In the genomic region with DNA sequence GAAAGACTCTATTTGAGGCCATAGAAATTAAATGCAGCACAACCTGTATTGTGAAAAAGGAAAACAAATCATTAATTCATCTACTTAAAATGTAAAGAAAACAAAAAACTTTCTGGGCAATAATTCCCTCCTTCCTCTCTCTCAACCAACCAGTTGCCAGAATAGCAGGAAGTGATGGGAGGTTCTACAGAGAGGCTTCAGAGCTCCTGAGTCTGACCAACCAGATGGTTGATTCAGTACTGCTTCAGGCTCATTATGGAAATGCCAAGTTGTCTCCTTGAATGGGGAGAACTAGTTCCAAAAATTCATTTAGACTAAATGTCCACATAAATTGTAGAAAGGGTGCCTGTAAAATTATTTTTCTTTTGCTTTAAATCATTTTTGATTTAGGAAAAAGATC, we compare ENCODE assay signal across 22 mouse cellular contexts.
DNase-seq lines count a peak whose midpoint lies in the region; ATAC-seq and TF ChIP-seq lines count a peak whose summit lies in the region.
"Had no signal": no experiment of that assay in that cellular context is flagged by ENCODE, and none has a peak within 500 bp of the region (broad histone marks: within the 10 kb centered on the region; RNA-seq: fewer than 3 reads in every experiment).

No protein-coding gene starts in this region.

- H3K36me3 ChIP-seq in forebrain, embryonic 14.5 days (ENCODE audit: control insufficient read depth, insufficient read depth, low read length), result no peaks in the 10 kb centered on the region
- no peaks in the 10 kb centered on the region for H3K36me3 ChIP-seq in forebrain, embryonic 10.5 days (replicated peaks)
- no peaks in the 10 kb centered on the region for H3K36me3 ChIP-seq in forebrain, embryonic 16.5 days (ENCODE audit: control insufficient read depth, insufficient read depth)
- no peaks in the 10 kb centered on the region for H3K36me3 ChIP-seq in forebrain, embryonic 12.5 days (replicated peaks)
- no peaks in the 10 kb centered on the region for H3K36me3 ChIP-seq in hindbrain, embryonic 14.5 days (replicated peaks; ENCODE audit: control insufficient read depth, insufficient read depth)
- no peaks in the 10 kb centered on the region for H3K36me3 ChIP-seq in hindbrain, embryonic 11.5 days (ENCODE audit: control insufficient read depth, insufficient read depth, low read length)
- no peaks in the 10 kb centered on the region for H3K36me3 ChIP-seq in heart, embryonic 12.5 days
- H3K36me3 ChIP-seq: embryonic facial prominence, embryonic 13.5 days; embryonic facial prominence, embryonic 15.5 days had no signal

- no peaks in the 10 kb centered on the region for H3K9me3 ChIP-seq in forebrain, embryonic 14.5 days (replicated peaks; ENCODE audit: control insufficient read depth, low read length)
- peaks cover 6% of the 10 kb centered on the region; the same call in 1 of the 2 replicates for H3K9me3 ChIP-seq in forebrain, embryonic 10.5 days
- H3K9me3 ChIP-seq in forebrain, embryonic 16.5 days (ENCODE audit: control insufficient read depth, low read length), result no peaks in the 10 kb centered on the region
- H3K9me3 ChIP-seq in forebrain, embryonic 12.5 days, result no peaks in the 10 kb centered on the region
- H3K9me3 ChIP-seq in hindbrain, embryonic 14.5 days (ENCODE audit: control insufficient read depth, low read length), result no peaks in the 10 kb centered on the region
- no peaks in the 10 kb centered on the region for H3K9me3 ChIP-seq in hindbrain, embryonic 11.5 days (ENCODE audit: control insufficient read depth, low read length)
- H3K9me3 ChIP-seq in heart, embryonic 12.5 days (replicated peaks), result peaks cover 5% of the 10 kb centered on the region; the same call in 1 of the 2 replicates
- H3K9me3 ChIP-seq: embryonic facial prominence, embryonic 13.5 days; embryonic facial prominence, embryonic 15.5 days had no signal

- H3K27me3 ChIP-seq in forebrain, embryonic 14.5 days (replicated peaks; ENCODE audit: control insufficient read depth, insufficient read depth, low read length), result no peaks in the 10 kb centered on the region
- no peaks in the 10 kb centered on the region for H3K27me3 ChIP-seq in forebrain, embryonic 10.5 days (ENCODE audit: poor library complexity, severe bottlenecking)
- H3K27me3 ChIP-seq in forebrain, embryonic 16.5 days (replicated peaks; ENCODE audit: control insufficient read depth, insufficient read depth, low read length), result no peaks in the 10 kb centered on the region
- no peaks in the 10 kb centered on the region for H3K27me3 ChIP-seq in forebrain, embryonic 12.5 days
- H3K27me3 ChIP-seq in hindbrain, embryonic 14.5 days (ENCODE audit: control insufficient read depth, insufficient read depth, low read length), result no peaks in the 10 kb centered on the region
- no peaks in the 10 kb centered on the region for H3K27me3 ChIP-seq in hindbrain, embryonic 11.5 days (ENCODE audit: control insufficient read depth, insufficient read depth, low read length)
- H3K27me3 ChIP-seq in heart, embryonic 12.5 days (replicated peaks), result no peaks in the 10 kb centered on the region
- H3K27me3 ChIP-seq: embryonic facial prominence, embryonic 13.5 days; embryonic facial prominence, embryonic 15.5 days had no signal

- no peak overlapping the region for H3K4me3 ChIP-seq in forebrain, embryonic 14.5 days (ENCODE audit: low read depth, low read length)
- no peak overlapping the region for H3K4me3 ChIP-seq in forebrain, embryonic 10.5 days
- no peak overlapping the region for H3K4me3 ChIP-seq in forebrain, embryonic 16.5 days (replicated peaks; ENCODE audit: low read length)
- no peak overlapping the region for H3K4me3 ChIP-seq in forebrain, embryonic 12.5 days (replicated peaks)
- H3K4me3 ChIP-seq in hindbrain, embryonic 14.5 days (replicated peaks; ENCODE audit: low read length), result no peak overlapping the region
- H3K4me3 ChIP-seq in hindbrain, embryonic 11.5 days (ENCODE audit: low read depth, low read length), result no peak overlapping the region
- H3K4me3 ChIP-seq in heart, embryonic 12.5 days, result no peak overlapping the region
- H3K4me3 ChIP-seq: embryonic facial prominence, embryonic 13.5 days; embryonic facial prominence, embryonic 15.5 days; erythroblast, embryonic 14.5 days; gastrocnemius, adult 2 months had no signal

- peak; percentile 55; the same call in 1 of the 2 replicates for ATAC-seq in forebrain, embryonic 14.5 days
- ATAC-seq in forebrain, embryonic 16.5 days, result peak; percentile 67; the same call in 1 of the 2 replicates
- no peak for ATAC-seq in forebrain, embryonic 12.5 days (ENCODE audit: low FRiP score)
- ATAC-seq in hindbrain, embryonic 14.5 days (ENCODE audit: low FRiP score), result no peak
- ATAC-seq in hindbrain, embryonic 11.5 days (ENCODE audit: low FRiP score), result no peak
- no peak for ATAC-seq in heart, embryonic 12.5 days (ENCODE audit: insufficient number of reproducible peaks, low FRiP score)

- no peak overlapping the region for H3K4me2 ChIP-seq in forebrain, embryonic 14.5 days (ENCODE audit: low read length)
- no peak overlapping the region for H3K4me2 ChIP-seq in forebrain, embryonic 16.5 days (ENCODE audit: low read length)
- no peak overlapping the region for H3K4me2 ChIP-seq in forebrain, embryonic 12.5 days
- H3K4me2 ChIP-seq in hindbrain, embryonic 14.5 days (replicated peaks), result no peak overlapping the region
- H3K4me2 ChIP-seq in hindbrain, embryonic 11.5 days (replicated peaks; ENCODE audit: low read depth, low read length), result no peak overlapping the region
- no peak overlapping the region for H3K4me2 ChIP-seq in heart, embryonic 12.5 days
- H3K4me2 ChIP-seq: embryonic facial prominence, embryonic 13.5 days; embryonic facial prominence, embryonic 15.5 days had no signal

- peak; percentile 15 for DNase-seq in forebrain, embryonic 14.5 days (ENCODE audit: low spot score)
- DNase-seq in forebrain, embryonic 10.5 days (ENCODE audit: extremely low spot score, low spot score), result no peak
- DNase-seq in hindbrain, embryonic 14.5 days (ENCODE audit: low spot score), result peak; percentile 17
- no peak for DNase-seq in hindbrain, embryonic 11.5 days (ENCODE audit: low spot score)
- DNase-seq in brain, embryonic 14.5 days (ENCODE audit: low read depth), result peak; percentile 25
- DNase-seq: adrenal gland, adult 2 months; adrenal gland, postnatal 10 days; adrenal gland, postnatal 25 days; cerebellum, adult 11 months; cerebellum, adult 18-20 months; cerebellum, adult 8-10 months; cerebellum, adult 9-11 months; cerebellum, postnatal 14 days; cerebellum, postnatal 36 days; embryo, embryonic 11 days; gastrocnemius, adult 2 months had no signal

- no peaks in the 10 kb centered on the region for H3K4me1 ChIP-seq in forebrain, embryonic 14.5 days (ENCODE audit: control insufficient read depth, insufficient read depth, low read length)
- no peaks in the 10 kb centered on the region for H3K4me1 ChIP-seq in forebrain, embryonic 10.5 days
- no peaks in the 10 kb centered on the region for H3K4me1 ChIP-seq in forebrain, embryonic 16.5 days (replicated peaks; ENCODE audit: control insufficient read depth, insufficient read depth, low read length)
- H3K4me1 ChIP-seq in forebrain, embryonic 12.5 days, result no peaks in the 10 kb centered on the region
- H3K4me1 ChIP-seq in hindbrain, embryonic 14.5 days (replicated peaks; ENCODE audit: control insufficient read depth, insufficient read depth, low read length), result no peaks in the 10 kb centered on the region
- H3K4me1 ChIP-seq in hindbrain, embryonic 11.5 days (replicated peaks; ENCODE audit: control insufficient read depth, insufficient read depth, low read length), result no peaks in the 10 kb centered on the region
- H3K4me1 ChIP-seq in heart, embryonic 12.5 days (replicated peaks), result no peaks in the 10 kb centered on the region
- H3K4me1 ChIP-seq: embryonic facial prominence, embryonic 13.5 days; embryonic facial prominence, embryonic 15.5 days had no signal

- H3K27ac ChIP-seq in forebrain, embryonic 14.5 days (ENCODE audit: low read depth, low read length), result no peak overlapping the region
- H3K27ac ChIP-seq in forebrain, embryonic 10.5 days, result no peak overlapping the region
- no peak overlapping the region for H3K27ac ChIP-seq in forebrain, embryonic 16.5 days (ENCODE audit: low read length)
- no peak overlapping the region for H3K27ac ChIP-seq in forebrain, embryonic 12.5 days
- no peak overlapping the region for H3K27ac ChIP-seq in hindbrain, embryonic 14.5 days
- no peak overlapping the region for H3K27ac ChIP-seq in hindbrain, embryonic 11.5 days (ENCODE audit: low read depth, low read length)
- no peak overlapping the region for H3K27ac ChIP-seq in heart, embryonic 12.5 days (ENCODE audit: poor library complexity, severe bottlenecking)
- H3K27ac ChIP-seq: embryonic facial prominence, embryonic 13.5 days; embryonic facial prominence, embryonic 15.5 days; gastrocnemius, adult 2 months had no signal

- no peak overlapping the region for H3K9ac ChIP-seq in forebrain, embryonic 14.5 days (ENCODE audit: low read length)
- H3K9ac ChIP-seq in forebrain, embryonic 16.5 days (replicated peaks; ENCODE audit: low read depth, low read length), result no peak overlapping the region
- H3K9ac ChIP-seq in forebrain, embryonic 12.5 days, result no peak overlapping the region
- H3K9ac ChIP-seq in hindbrain, embryonic 14.5 days, result no peak overlapping the region
- no peak overlapping the region for H3K9ac ChIP-seq in hindbrain, embryonic 11.5 days (ENCODE audit: low read depth, low read length)
- no peak overlapping the region for H3K9ac ChIP-seq in heart, embryonic 12.5 days
- H3K9ac ChIP-seq: embryonic facial prominence, embryonic 13.5 days; embryonic facial prominence, embryonic 15.5 days had no signal

- no peak for TF ChIP-seq POLR2A in brain, embryonic 14.5 days (IDR thresholded peaks at IDR 0.05; ENCODE audit: borderline replicate concordance, extremely low read depth, insufficient read depth, insufficient read length, poor library complexity, severe bottlenecking)

- no peak for TF ChIP-seq CTCF in brain, embryonic 14.5 days (IDR thresholded peaks at IDR 0.05; ENCODE audit: borderline replicate concordance, extremely low read depth, insufficient read depth, insufficient read length)

Comparison
In these comparisons a context has a peak if more than half of its experiments do, and no peak if none do; other contexts are left out.
1. ATAC-seq: peak in forebrain, embryonic 14.5 days (single experiment) and forebrain, embryonic 16.5 days (single experiment); none in forebrain, embryonic 12.5 days (single experiment), hindbrain, embryonic 14.5 days (single experiment), hindbrain, embryonic 11.5 days (single experiment) and heart, embryonic 12.5 days (single experiment).
2. DNase-seq: peak in forebrain, embryonic 14.5 days (single experiment), hindbrain, embryonic 14.5 days (single experiment) and brain, embryonic 14.5 days (single experiment); none in forebrain, embryonic 10.5 days (single experiment) and hindbrain, embryonic 11.5 days (single experiment).